Mouse (Mus musculus) cerebellum, postnatal 4 days (tissue): ENCODE measurements around the gene Sdc3.

Experiments
- DNase-seq, 2 experiments: peaks; one replicate each; pipeline ENCODE4 v3.0.0; 2022; ENCODE audit warnings: low spot score in 2 of 2, mixed read lengths in 1 of 2

Gene Sdc3

DNA sequence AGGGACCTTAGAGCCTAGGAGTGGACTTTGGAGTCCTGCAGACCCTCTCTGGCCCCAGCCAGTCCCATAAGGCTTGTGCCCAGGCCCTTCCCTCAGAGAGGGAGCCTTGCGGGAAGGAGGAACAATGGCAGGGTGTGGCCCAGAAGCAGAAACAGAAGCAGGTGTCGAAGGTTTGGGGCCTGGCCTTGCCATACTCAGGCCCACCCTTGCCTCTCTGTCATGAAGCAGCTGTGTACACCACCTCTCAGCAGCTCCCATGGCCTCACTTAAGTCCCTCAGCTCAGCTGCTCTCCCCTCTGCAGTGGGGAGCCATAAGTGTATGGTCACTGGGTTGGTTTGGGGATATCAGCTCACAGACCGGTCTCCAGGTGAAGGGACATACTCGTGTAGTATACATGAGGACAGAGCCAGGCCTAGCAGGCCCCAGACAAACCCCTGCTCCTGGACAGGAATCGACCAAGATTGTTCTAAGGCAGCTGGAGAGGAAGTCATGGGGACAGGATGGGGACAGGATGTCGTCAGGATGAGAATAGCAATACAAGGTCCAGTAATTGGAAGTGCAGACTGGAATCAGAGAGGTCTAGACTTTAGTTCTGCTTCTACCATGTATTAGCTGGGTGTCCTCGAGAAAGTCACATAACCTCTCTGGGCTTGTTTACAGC is 28.4 kb downstream of the Sdc3 start:
- no peak for DNase-seq

DNA sequence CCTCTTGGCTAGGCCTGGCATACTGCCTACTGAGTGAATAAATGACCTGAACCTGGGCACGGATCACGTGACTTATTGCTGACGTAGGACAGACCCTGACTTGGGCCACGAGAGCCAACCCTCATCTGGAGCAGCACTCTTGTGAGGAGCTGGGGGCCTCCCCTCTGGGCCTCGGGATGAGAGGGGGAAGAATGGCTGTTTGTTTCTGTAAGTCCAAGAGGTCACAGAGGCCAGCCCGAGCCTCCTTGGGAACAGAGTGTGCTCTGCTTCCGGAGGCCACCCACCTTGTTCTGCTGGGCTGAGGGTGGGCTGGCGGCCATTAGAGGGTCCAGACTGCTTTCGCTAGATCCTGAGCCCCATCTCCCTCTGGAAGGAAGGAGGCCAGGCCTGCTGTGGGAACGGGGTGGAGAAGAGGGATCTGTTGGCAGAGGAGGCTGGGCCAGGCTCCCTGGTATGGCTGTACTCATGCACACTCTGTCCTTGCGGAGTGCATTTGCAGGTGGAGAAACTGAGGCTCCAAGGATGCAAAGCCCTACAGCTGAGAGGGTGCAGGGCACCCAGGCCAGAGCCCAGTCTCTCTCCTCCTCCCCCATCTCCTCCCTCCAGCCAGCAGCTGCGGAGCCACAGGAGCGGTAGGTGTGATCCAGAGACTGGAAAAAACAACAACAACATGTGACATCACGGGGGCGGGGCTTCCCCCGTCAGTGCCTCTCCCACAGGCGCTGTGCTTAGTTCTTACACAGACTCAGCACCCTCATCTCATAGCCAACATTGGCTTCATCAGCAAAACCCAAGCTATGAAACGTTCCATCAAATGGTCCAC is 36.7 kb downstream of the Sdc3 start:
- DNase-seq = no peak

DNA sequence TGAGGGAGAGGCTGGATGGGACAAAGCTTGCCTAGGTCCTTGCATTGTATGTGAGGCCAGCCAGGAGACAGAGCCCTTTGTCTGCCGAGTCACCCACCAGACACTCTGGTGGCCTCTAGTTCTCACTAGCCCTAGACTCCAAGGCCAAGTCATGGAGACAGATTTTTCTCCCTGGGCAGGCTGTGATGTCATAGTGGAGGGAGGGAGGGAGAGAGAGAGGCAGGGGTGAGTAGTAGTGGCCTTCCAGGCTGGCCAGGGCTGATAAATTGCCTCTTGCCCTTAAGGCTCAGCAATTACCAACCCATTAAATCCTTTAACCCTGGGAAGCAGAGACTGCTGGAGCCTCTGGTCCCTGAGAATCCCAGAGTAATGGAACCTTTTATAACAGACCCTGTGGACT is 41.8 kb downstream of the Sdc3 start:
- no peak for DNase-seq

DNA sequence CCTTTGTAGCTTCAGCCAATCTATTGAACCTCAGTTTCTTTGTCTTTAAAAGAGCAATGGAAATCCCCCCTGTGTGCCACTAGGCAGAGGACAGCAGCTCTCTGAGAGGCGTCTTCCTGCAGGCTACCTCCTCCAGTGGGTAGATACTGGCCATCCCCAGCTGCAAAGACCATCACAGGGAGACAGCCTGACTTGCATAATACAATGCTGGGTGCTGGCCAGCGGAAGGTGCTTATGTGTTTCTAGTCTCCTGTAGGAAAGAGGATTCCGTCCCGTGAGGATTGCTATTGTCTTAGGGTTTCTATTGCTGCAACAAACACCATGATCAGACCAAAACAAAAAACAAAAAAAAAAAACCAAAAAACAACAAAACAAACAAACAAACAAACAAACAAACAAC is 43.2 kb downstream of the Sdc3 start:
- no peak for DNase-seq

DNA sequence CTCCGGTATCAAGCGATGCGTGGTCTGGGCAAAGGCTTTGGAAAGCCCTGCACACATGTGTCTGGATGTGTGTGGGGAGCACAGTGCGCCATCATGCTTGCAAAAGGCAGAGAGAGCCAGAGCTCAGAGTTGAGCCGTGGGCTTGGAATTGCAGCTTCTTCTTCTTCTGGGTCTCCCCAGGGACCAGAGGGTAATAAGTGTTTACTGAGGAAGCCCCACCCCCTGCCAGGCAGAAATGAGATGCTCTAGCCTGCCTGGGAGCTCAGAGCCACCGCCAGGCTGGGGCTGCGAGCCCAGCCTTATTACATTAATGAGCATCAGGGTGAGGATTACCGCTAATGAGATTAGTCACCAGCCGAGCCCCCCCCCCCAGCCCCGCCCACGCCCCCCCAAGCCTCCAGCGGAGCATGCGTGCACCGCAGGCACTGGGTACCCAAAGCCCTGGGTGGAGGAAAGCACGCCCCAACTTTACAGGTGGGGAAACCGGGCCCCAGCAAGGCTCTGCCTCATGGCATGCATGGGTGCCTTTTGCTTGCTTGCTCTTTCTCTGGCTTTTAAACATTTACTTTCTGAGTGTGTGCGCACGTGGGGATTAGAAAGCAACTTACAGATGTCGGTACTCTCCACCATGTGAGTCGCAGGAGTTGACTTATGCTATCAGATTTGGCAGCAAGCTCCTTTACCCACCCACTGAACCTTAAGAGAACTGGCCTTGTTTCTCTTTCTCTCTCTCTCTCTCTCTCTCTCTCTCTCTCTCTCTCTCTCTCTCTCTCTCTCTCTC is 44.1 kb downstream of the Sdc3 start:
- DNase-seq = no peak

DNA sequence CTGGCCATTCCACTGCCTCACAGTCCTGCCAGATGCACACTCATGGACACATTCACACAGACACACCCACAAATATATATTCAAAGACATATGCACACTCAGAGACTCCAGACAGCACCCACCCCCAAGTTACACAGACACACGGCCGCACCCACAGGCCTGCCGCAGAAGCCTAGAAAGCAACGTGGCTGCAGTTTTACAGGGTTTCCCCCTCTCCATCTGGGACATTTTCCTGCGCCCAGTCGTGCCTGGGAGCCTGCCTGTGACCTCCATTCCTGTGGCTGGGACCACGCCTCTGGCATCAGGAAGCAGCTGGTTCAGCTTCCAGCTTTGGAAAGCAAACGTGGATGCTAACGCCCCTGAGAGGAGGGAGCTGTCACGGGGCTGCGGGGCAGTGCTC is 46.2 kb downstream of the Sdc3 start:
- no peak for DNase-seq

DNA sequence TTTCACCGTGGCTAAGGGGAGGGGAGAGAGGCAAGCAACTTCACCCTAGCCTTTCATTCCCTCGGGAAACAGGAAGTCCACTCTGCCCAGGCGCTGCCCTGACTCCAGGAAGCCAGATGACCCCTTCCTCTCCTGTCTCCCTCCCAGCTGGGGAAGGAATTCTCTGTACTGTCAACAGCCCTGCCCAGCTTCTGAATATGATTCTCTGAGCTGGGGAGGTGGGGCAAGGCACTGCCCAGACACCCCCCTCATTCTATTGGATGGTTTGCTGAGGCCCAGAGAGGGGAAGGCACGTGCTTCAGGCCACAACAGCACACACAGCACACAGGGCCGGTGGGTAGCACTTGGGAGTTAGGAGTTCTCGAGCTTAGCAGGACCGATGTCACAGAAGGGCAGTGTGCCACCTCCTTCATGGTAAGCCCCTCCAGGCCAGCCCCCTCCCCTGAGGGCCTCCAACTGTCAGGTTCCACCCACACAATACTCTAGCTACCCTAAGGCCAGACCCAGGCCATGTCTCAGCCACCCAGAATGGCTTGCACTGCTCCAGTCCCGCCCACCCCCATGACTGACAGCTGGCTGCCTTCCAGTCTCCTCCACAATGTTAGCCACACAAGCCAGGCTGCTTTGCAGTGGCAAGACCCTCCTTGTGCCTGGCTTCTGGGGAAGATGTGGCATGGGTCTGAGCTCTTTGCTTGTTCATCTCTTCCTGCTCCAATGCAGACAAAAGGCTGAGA is 48.9 kb downstream of the Sdc3 start:
- peak; percentile 50 to 81 for DNase-seq

DNA sequence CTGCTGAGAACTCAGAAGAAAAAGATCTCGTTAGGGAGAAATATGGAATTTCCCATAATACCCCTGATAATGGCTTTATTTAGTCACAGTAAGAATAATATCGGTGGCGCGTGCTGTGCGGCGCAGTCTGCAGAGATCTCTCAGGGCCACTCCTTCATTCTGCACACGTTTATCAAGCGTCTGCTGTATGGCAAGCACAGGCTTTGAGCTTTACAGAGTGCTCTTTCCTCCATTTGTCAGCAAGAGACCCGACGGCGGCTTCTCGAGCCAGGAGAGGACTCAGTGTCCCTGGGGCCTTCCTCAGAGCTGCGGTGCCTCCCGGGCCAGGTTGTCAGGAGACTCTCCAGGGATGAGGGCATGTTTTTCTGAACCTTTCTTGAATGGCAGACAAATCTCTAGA is 56.5 kb downstream of the Sdc3 start:
- no peak for DNase-seq

DNA sequence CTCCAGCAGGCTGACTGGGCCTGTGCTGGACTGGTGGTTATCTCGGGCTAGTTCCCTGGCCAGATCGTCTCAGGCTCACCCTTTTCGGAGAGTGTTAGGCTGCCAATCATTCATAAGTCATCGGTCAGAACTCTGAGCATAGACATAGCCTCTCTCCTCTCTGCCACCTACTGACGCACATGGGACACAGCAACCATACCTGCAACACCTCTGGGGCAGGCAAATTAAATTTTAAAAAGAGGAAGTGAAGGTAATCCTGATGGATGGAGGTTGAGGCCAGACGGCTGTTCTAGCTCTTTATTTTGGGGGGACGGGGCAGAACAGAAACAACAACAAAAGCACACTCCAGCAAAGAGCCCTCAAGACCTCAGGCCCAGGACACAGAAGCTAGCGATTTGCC is 65.3 kb downstream of the Sdc3 start:
- no peak for DNase-seq

DNA sequence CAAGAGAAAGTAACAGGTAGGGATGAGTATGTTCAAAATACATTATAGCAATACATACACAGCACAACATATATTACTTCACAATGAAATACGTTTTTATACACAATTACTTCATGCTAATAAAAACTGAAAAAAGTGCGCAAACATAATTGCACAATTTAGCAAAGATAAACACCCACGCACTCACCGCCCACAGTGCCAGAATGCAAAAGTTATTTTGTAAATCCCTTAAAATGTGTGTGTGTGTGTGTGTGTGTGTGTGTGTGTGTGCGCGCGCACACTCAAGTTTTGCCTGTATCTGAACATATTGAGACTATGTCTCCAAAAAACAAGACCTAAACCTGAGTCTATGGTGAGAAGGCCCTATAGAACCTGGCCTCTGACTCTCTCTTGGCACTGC is 66.5 kb downstream of the Sdc3 start:
- no peak for DNase-seq

DNA sequence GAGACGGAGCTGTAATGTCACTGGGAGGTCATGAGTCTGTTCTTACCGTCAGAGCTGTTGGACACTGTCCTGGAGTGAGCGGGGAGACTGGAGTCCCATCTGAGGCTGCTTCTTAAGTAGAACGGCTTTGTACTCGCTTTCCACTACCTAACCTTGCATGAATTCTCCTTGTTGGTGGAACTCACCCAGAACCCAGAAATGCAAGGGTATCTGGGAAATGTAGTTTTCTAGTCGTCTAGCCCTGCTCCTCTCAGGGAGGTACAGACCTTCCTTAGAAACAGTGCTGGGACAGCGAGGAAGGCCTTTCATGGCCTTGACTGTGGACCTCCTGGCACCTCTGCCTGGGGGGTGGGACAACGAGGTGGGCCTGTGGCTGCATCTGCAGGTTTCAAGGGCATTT is 67.1 kb downstream of the Sdc3 start:
- no peak for DNase-seq

DNA sequence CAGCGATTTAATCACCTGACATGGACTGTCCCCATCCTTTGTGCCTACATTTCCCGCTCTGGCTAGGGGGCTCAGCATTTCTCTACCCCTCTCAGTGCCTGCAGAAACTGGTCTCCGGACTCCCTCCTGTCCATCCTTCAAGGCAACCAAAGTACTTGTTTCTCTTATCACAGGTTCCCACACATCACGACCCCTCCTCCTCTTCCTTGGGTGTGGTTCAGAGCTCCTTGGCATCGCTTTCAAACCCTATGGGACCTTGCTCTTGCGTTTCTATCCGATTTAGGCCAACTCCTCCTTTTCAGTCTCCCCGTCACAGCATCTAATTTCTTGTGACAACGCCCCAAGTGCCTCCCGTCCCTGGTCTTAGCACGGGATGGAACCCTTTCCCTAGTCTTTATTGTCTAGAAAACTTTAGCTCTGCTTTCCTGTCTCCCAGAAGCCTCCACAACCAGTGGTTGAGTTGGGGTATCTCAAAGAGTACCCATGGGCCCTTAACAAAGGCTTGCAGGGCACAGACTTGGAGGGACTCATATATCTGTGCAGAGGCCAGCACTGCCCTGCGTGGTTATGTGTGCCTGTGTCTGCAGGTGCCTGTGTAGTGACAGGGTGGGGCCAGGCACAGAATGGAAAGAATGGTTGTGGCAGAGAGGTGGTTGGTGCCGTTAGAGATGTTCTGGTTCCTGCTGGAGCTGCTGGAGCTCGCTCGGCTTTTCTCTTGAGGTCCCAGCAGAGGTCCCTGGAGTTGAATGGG is 68.7 kb downstream of the Sdc3 start:
- no peak for DNase-seq

DNA sequence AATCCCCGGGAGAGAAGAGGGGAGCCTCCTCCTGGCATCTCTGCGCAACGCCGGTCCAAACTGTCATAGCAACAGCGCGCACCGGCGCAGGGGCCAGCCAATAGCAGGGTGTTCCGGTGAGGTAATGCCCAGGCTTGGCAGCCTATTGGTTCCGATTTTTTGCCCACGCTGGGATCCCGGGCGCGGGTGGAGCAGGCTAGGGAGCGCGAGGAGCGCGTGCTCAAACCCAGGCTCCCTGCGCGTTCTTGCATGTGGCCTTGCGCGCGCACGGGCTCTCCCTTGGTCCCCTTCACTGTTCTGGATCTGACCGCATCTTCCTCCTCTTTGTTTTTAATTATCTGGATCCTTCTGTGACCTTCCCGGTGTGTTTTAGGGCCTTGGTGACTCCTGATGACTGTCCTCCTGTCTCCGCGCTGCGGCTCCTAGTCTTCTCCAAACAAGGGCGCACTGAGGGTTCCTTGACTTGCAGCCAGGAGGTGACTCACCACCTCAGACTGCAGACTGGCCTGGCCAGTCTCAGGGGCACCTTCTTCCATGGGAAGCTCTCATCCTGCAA is 69.4 kb downstream of the Sdc3 start:
- peak; percentile 79 to 89 for DNase-seq

DNA sequence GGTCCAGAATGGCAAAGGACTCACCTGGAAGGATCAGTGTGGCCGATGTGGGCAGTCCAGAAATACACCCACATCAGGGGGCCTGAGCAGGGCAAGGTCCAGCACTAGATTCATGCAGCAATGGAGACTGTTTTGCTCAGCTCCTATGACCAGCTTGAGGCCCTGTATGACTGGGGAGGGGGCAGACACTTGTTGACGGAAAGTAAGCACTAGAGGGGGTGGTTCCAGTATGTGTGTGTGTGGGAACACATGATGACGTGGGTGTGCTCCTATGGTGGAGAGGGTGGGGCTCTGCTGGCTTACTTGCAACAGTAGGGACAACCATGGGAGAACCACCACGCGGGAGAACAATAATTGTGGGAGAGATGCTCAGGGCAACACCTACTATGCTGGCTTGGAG is 70.2 kb downstream of the Sdc3 start:
- DNase-seq = no peak

DNA sequence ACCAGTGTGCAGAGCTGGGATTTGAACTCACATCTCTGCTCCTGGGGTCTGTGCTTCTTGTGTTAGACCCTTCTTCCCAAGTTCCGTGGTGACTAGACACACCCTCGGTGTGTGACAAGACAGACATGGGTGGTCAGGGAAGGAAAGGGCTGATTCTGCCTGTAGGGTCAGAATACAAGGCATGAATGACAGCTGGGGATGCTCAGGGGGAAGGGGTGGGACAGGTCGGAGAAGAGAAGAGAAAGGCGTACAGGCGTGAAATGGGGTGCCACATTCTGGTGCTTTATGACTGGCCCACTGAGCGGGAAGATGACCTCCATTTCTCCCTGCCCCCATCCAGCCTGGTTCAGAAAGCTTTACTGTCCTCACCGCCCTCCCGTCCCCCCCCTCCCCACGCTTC is 73.1 kb downstream of the Sdc3 start:
- peak in 1 of 2 experiments; percentile 40 for DNase-seq

DNA sequence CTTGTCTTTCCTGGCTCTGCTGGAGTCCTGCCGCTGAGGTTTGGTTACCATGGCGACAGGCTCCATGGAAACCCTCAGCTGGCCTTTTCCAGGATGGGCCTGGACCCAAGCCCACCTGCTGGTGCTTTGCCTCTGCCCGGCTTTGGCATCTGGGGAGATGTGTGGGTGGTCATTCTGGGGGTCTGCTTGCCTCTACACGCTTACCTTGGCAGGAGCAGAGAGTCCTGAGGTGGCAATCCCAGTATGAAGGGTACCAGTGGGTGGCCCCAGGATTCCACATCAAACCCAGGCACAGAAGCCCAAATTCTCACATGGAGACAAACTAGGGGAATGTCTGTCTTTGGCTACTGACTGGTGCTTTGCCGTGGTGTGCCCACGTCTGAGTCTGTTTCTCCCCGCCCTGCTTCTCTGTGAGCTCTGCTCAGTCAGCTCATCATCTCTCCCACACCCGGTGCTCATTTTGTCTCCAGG is 73.6 kb downstream of the Sdc3 start:
- DNase-seq = peak; percentile 63 to 92

DNA sequence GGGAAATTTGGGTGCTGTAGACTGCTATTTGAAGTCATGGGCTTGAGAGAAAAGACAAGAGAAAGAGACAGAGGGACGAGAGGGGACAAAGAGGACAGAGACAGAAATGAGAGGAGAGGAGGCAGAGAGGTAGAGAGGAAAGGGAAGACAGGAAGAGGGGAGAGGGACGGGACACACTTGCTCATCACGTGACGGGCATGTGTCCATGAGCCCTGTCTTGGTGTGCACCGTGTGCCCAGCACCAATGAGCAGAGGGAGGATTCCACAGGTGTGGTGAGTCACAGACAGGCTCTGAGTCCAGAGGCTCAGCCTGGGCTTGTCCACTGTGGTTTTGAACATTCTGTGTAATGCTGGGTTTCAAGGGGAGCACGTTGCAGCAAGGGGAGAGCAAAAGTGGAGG is 75.6 kb downstream of the Sdc3 start:
- no peak for DNase-seq

DNA sequence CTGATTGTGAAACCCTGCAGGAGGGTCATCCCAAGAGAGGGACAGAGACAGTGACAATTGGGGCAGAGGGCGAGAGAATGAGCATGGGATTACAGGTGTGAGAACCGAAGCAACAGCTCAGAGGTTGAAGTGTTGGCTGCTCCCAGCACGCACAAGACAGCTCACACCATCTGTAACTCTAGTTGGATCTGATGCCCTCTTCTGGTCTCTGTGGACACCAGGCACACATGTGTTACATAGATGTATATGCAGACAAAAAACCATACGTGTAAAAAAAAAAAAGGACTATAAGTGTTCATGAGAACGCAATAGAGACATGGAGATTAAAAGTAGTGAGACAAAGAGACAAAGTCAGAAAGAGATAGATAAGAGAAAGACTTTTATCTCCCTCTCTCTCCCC is 76.5 kb downstream of the Sdc3 start:
- no peak for DNase-seq

DNA sequence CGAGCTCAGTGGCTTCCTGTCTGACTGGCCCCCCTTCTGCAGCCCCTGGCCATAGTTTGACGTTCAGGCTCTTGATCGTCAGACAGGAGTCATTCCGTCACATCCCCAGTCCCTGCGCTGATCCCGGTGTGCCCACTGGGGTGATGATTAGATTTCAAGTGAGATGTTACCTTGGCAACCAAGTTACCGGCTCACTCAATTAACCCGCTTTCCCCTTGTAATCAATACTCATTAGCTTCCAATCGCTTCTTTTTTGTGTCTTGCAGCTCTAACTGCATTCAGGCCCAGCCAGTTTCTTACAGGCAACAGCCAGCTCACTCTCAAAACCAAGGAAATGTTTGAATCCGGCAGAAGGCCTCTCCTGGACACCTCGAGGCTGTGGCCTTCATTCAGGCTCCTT is 80.1 kb downstream of the Sdc3 start:
- DNase-seq = no peak

DNA sequence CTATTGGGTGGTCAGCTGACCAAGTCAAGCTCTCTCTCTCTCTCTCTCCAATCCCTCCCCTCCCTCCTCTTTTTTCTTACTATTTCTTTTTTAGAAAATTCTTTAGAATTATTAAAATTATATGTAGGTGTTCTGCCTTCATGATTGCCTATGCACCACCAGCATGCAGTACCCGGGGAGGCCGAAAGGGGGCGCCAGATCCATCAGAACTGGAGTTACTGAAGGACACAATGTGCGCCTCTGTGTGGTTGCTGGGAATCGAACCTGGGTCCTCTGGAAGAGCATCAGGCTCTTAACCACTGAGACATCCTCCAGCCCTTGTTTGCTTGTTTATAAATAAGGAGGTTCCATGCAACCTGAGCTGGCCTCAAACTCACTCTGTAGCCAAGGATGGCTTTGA is 81.1 kb downstream of the Sdc3 start:
- no peak for DNase-seq

DNA sequence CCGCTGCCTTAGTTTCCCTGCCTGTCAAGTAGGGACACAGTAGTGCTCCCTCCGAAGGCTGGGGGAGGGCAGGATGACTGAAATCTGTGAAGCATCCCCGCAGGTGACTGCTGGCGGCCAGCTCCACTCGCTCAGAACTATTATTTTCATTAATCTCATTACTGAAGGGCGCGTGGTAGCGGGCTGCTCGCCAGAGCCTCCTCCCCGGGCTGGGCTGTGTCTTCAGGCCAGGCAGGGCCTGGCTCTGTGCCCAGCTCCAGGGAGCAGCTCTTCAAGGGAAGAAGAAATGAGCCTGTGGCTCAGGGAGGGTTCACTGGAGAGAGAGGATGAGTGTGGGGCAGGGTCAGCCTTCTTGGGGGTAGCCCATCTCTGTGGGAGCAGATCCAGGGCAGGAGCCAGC is 82.3 kb downstream of the Sdc3 start:
- peak; percentile 60 to 83 for DNase-seq
